Mouse (Mus musculus): ENCODE measurements around the gene Atmin. TPM values are rescaled to one million over a fixed set of nuclear protein-coding genes. Genes with fewer than 3 reads are reported as not detected.

Atmin gene
- polyA plus RNA-seq, 1 experiment, result 0.95 TPM

DNA sequence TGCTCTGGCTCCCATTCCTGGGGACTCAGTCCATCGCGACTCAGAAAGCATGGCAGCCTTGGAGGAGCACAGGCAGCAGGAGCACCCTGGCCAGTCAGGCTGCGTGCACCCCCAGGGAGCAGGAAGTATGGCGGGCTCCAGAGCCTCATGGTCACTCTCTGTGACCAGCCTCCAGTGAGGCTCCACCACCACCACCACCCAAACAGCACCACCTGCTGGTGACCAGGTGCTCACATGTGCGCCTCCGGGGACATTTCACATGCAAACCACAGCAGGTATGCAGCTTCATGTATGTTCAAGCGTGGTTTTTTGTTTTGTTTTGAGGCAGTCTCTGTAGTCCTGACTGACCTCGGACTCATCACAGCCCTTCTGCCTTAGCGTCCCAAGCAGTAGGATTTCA, 15.3 kb upstream of the Atmin start:
- H3K4me3 ChIP-seq (replicated peaks), result no peak overlapping the region
- no peaks in the 10 kb centered on the region for H3K27me3 ChIP-seq (replicated peaks)
- no peak for TF ChIP-seq GATA1 (IDR thresholded peaks at IDR 0.05; ENCODE audit: borderline replicate concordance, low read length)
- TF ChIP-seq FLI1 (IDR thresholded peaks at IDR 0.05; ENCODE audit: low read length), result no peak
- peaks cover 36% of the 10 kb centered on the region for H3K4me1 ChIP-seq
- no peaks in the 10 kb centered on the region for H3K9me3 ChIP-seq
- peaks cover 77% of the 10 kb centered on the region for H3K36me3 ChIP-seq (replicated peaks; ENCODE audit: low read length)

DNA sequence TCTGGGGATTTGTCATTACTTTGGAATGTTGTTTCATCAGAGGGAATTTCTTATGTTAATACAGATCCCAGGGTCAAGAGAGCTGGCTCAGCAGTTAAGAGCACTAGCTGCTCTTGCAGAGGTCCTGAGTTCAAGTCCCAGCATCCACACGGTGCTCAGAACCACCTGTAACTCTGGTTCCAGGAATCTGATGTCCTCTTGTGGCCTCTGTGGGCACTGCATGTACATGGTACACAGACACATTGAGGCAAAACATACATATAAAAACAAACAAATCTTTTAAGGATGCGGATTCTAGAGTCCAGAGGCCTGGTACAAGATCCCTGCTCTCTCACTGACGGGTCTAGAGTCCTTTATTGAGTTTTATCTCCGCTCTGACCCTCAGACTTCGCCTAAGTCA, 14.6 kb upstream of the Atmin start:
- no peaks in the 10 kb centered on the region for H3K27me3 ChIP-seq (replicated peaks)
- TF ChIP-seq GATA1 (IDR thresholded peaks at IDR 0.05; ENCODE audit: borderline replicate concordance, low read length) (no peak), FLI1 (IDR thresholded peaks at IDR 0.05; ENCODE audit: low read length) (no peak)
- H3K9me3 ChIP-seq, result no peaks in the 10 kb centered on the region
- peaks cover 29% of the 10 kb centered on the region for H3K4me1 ChIP-seq
- peaks cover 84% of the 10 kb centered on the region for H3K36me3 ChIP-seq (replicated peaks; ENCODE audit: low read length)
- no peak overlapping the region for H3K4me3 ChIP-seq (replicated peaks)

DNA sequence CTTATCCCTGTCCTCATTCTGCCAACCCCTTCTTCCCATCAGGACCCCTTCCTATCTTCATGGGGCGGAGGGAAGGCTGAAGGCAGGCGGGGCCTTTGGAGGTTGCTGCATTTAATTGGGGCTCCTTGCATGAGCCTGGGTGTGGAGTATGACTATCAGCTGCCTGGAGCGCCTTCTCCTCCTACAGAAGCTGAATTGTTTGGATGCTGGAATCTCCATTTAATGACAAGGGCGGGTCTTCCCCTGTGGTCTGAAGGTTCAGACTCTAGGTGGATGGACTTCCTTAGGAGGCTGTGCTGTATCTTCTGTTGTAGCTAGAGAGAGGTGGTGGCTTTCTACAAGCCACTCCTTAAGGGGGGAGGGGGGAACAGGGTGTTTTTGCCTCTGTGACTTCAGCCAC, 8.2 kb upstream of the Atmin start:
- Histone ChIP-seq H3K4me1 (peaks cover 7% of the 10 kb centered on the region), H3K9me3 (no peaks in the 10 kb centered on the region), H3K36me3 (replicated peaks; ENCODE audit: low read length) (peaks cover 84% of the 10 kb centered on the region), H3K4me3 (replicated peaks) (no peak overlapping the region), H3K27me3 (replicated peaks) (no peaks in the 10 kb centered on the region)
- TF ChIP-seq FLI1 (IDR thresholded peaks at IDR 0.05; ENCODE audit: low read length) (no peak), GATA1 (IDR thresholded peaks at IDR 0.05; ENCODE audit: borderline replicate concordance, low read length) (no peak)

DNA sequence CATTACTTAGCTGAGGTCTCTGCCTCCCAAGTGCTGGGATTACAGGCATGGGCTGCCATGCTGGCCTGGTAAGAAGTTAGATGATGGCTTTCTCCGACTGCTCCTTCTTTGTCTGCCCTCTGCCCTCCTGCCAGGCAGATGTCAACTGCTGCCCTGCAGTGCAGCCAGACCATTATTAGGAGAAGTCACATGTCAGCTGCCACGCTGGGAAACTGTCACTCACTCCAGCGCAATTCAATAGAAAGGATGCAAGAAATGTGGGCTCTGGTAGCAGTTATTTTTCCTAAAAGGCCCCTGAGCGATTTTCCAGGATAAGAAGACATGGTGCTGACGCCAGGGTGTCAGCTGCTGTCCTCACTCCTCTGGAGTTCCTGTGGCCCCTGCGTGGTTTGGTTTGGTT, 7.7 kb upstream of the Atmin start:
- Histone ChIP-seq H3K4me1 (peaks cover 11% of the 10 kb centered on the region), H3K27me3 (replicated peaks) (no peaks in the 10 kb centered on the region), H3K4me3 (replicated peaks) (no peak overlapping the region), H3K9me3 (no peaks in the 10 kb centered on the region), H3K36me3 (replicated peaks; ENCODE audit: low read length) (peaks cover 86% of the 10 kb centered on the region)
- no peak for TF ChIP-seq GATA1 (IDR thresholded peaks at IDR 0.05; ENCODE audit: borderline replicate concordance, low read length)
- no peak for TF ChIP-seq FLI1 (IDR thresholded peaks at IDR 0.05; ENCODE audit: low read length)

DNA sequence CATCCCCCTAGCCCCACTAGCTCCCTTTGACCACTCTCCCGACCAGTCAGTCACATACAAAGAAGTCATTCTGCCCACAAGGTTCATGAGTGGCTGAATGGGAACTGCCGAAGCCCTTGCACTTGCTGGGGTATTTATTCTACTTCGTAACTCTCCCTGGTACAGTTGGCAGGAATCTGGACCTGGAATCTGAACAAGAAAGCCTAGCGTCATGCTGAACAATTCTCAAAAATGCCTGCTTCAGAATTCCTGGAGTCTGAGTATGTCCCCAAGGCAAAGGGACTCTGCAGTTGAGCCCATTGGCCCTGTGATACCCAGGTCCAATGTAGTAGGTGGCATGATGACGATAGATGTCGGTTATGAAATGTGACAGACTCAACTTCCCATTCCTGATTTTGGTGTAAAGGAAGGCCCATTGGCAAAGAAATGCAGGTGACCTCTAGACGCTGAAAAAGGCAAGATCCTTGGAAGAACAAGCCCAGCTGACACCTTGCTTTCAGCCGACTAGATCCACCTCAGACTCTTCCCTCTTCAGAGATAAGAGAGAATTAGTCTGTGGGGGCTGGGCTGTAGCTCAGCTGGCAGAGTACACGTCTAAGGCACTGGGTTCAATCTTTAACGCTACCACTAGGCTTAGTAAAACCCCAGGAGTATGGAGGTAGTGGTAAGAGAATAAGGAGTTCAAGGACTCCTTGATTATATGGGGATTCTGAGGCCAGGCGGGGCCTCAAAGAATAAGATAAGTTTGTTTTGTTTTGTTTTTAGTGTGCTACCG, 722 bp upstream of the Atmin start:
- TF ChIP-seq FLI1 (IDR thresholded peaks at IDR 0.05; ENCODE audit: low read length), result no peak
- no peak for TF ChIP-seq GATA1 (IDR thresholded peaks at IDR 0.05; ENCODE audit: borderline replicate concordance, low read length)
- Histone ChIP-seq H3K4me3 (replicated peaks) (no peak overlapping the region), H3K27me3 (replicated peaks) (no peaks in the 10 kb centered on the region), H3K9me3 (no peaks in the 10 kb centered on the region), H3K36me3 (replicated peaks; ENCODE audit: low read length) (peaks cover 29% of the 10 kb centered on the region), H3K4me1 (peaks cover 64% of the 10 kb centered on the region)

DNA sequence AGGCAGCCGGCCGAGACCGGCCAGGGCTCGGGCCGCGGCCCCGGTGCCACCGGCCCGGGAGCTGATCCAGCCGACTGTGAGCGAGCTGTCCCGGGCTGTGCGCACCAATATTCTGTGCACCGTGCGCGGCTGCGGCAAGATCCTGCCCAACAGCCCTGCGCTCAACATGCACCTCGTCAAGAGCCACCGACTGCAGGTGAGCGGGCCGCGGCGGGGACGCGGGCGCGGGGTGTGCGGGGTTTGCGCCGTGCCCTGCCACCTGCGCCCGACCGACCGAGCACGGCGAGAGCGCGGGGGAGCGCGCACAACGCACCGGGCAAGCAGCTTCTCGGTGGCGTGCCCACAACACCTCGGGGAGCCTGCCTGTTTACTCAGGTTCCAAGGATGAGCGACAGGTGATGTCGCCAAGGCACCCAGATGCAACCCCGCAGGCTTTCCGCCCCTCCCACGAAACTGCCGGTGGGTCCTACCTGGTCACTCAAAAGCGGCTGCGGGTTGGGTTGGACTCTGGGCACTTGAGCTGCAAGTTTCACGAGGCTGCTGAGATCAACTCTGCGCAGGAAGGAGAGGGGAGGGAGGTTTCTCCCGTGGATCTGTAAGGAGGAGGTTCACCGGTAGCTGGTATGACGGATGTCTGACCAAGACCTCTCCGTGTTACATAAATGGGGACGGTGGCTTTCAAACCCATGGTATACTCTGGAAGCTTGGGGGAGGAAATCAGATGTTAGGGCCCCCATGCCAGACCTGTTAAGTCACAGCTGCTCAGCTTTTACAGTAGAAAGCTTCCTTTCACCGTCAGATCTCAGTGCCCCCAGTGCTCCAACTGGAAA, 577 bp downstream of the Atmin start:
- Histone ChIP-seq H3K36me3 (replicated peaks; ENCODE audit: low read length) (peaks cover 16% of the 10 kb centered on the region), H3K27me3 (replicated peaks) (no peaks in the 10 kb centered on the region), H3K4me3 (replicated peaks) (peak overlapping the region; percentile 99), H3K9me3 (no peaks in the 10 kb centered on the region), H3K4me1 (peaks cover 70% of the 10 kb centered on the region)
- TF ChIP-seq FLI1 (IDR thresholded peaks at IDR 0.05; ENCODE audit: low read length) (no peak; the same call in 1 of the 2 replicates), GATA1 (IDR thresholded peaks at IDR 0.05; ENCODE audit: borderline replicate concordance, low read length) (no peak)

DNA sequence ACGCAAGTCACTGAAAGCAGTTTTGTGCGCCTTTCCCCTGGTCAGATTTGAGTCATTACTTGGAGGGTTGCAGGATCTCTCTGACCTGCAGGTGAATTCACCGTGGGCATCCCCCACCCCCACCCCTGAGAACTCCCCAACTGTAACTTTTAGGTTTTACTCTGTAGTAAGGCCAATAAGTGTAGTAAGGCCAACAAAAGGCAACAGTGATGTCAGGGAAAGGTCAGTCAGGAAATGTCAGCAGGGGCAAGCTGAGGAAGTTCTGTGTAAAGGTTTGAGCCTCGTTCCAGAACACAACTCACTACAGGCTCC, 1.1 kb downstream of the Atmin start:
- Histone ChIP-seq H3K9me3 (no peaks in the 10 kb centered on the region), H3K27me3 (replicated peaks) (no peaks in the 10 kb centered on the region), H3K4me3 (replicated peaks) (peak overlapping the region; percentile 99), H3K36me3 (replicated peaks; ENCODE audit: low read length) (peaks cover 15% of the 10 kb centered on the region), H3K4me1 (peaks cover 70% of the 10 kb centered on the region)
- no peak for TF ChIP-seq FLI1 (IDR thresholded peaks at IDR 0.05; ENCODE audit: low read length)
- no peak for TF ChIP-seq GATA1 (IDR thresholded peaks at IDR 0.05; ENCODE audit: borderline replicate concordance, low read length)

DNA sequence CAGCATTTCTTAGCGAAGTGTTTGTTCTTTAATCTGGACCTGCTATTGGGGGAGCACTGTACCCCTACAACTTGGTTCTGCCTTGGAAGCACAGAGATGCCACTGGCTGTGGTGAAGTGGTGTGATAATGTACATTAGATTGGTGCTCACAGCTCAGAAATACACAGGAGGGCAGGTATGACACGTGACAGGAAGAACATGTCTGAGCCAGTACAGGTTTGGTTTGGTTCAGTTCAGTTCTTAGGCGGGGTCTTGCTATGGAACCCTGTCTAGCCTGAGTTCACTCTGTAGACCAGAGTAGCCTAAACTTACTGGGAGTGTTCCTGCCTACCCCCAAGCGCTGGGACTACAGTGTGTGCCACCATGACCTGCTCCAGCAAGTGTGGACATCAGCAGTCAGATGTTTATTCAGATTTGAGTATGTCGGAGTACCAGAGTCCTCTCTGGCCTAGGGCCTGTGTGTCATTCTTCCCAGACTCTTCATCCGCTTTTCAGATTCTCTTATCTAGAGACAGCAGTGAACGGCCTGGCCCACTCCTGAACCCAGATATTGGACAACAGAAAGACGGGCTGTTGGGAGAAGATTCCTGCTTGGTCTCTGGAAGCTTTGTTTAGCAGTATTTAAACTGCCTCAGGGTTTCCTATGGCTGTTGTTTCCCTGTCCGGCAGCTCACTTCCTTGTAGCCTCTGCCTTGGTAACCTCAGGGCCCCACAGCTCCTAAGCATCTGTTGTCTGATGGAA, 2.1 kb downstream of the Atmin start:
- peak overlapping the region; percentile 43 for H3K4me3 ChIP-seq (replicated peaks)
- no peaks in the 10 kb centered on the region for H3K27me3 ChIP-seq (replicated peaks)
- TF ChIP-seq FLI1 (IDR thresholded peaks at IDR 0.05; ENCODE audit: low read length) (no peak), GATA1 (IDR thresholded peaks at IDR 0.05; ENCODE audit: borderline replicate concordance, low read length) (no peak)
- no peaks in the 10 kb centered on the region for H3K9me3 ChIP-seq
- peaks cover 12% of the 10 kb centered on the region for H3K36me3 ChIP-seq (replicated peaks; ENCODE audit: low read length)
- peaks cover 72% of the 10 kb centered on the region for H3K4me1 ChIP-seq

DNA sequence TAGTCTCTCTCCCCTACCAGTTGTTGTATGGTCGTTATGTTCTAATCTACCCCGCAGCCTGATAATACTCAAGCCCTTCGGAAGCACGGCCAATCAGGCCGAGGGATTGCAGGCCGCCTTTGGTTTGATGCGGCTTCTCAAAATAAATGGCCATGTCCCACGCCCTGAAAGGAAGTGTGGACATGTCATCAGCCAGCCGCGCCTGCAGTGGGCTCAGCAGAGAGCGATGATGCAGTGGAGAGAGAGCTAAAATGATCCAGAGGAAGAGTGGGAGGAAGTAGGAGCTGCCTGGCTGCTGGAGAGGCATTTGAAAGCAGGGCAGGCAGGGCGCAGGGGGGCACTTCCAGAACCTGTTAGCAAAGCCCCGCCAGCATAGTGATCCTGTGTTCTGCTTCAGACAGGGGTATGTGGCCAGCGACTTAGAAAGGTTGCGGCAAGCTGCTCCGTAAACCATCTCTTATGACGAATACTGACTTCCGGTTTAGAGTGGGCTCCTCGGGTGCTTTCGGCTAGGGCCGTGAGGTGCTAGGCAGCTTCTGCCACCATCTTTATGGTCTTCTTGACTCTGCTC, 3.2 kb downstream of the Atmin start:
- Histone ChIP-seq H3K36me3 (replicated peaks; ENCODE audit: low read length) (peaks cover 2% of the 10 kb centered on the region), H3K9me3 (no peaks in the 10 kb centered on the region), H3K4me3 (replicated peaks) (peak overlapping the region; percentile 88), H3K4me1 (peaks cover 73% of the 10 kb centered on the region), H3K27me3 (replicated peaks) (no peaks in the 10 kb centered on the region)
- TF ChIP-seq FLI1 (IDR thresholded peaks at IDR 0.05; ENCODE audit: low read length) (no peak), GATA1 (IDR thresholded peaks at IDR 0.05; ENCODE audit: borderline replicate concordance, low read length) (no peak)

All from megakaryocyte, embryonic 14.5 days (primary cell).